Mouse (Mus musculus) embryonic facial prominence, embryonic 11.5 days (tissue): ENCODE measurements around the gene Camta1. TPM values are rescaled to one million over a fixed set of nuclear protein-coding genes. Genes with fewer than 3 reads are reported as not detected.

Source experiments
- ATAC-seq: fragments of 200-750 bp; cut with Nextera tagmentation; replicated peaks from 2 replicates; pipeline ENCODE4 v1.8.0; 2017; ENCODE audit warnings: low read depth; ENCODE audit not compliant: insufficient number of reproducible peaks, low FRiP score, low TSS enrichment
- DNase-seq: peaks from one replicate; pipeline ENCODE4 v3.0.0-alpha.2; 2015; ENCODE audit warnings: low spot score
- H3K27ac ChIP-seq: fragments of 300-500 bp; sonication (generic); replicated peaks from 2 replicates; pipeline ENCODE4 v1.5.1; 2014; ENCODE audit warnings: mild to moderate bottlenecking, low read depth, low read length, control low read depth
- H3K27me3 ChIP-seq: fragments of 300-500 bp; sonication (generic); 2 replicates; pipeline ENCODE4 v1.6.1; 2014; ENCODE audit warnings: mild to moderate bottlenecking, low read length, moderate library complexity, mixed read lengths; ENCODE audit not compliant: control insufficient read depth, insufficient read depth
- H3K36me3 ChIP-seq: fragments of 300-500 bp; sonication (generic); replicated peaks from 2 replicates; pipeline ENCODE4 v1.6.1; 2014; ENCODE audit warnings: low read depth, mild to moderate bottlenecking, low read length, moderate library complexity, mixed read lengths; ENCODE audit not compliant: control insufficient read depth, insufficient read depth
- H3K4me1 ChIP-seq: fragments of 300-500 bp; sonication (generic); 2 replicates; pipeline ENCODE4 v1.6.1; 2014; ENCODE audit warnings: low read length, mixed read lengths; ENCODE audit not compliant: control insufficient read depth, insufficient read depth
- H3K4me2 ChIP-seq: fragments of 300-500 bp; sonication (generic); 2 replicates; pipeline ENCODE4 v1.6.1; 2014; ENCODE audit warnings: low read depth, mild to moderate bottlenecking, control low read depth, low read length, moderate library complexity
- H3K4me3 ChIP-seq: fragments of 300-500 bp; sonication (generic); 2 replicates; pipeline ENCODE4 v1.5.1; 2014; ENCODE audit warnings: low read depth, low read length, control low read depth
- H3K9ac ChIP-seq: fragments of 300-500 bp; sonication (generic); replicated peaks from 2 replicates; pipeline ENCODE4 v1.6.1; 2014; ENCODE audit warnings: mild to moderate bottlenecking, control low read depth, low read length
- H3K9me3 ChIP-seq: fragments of 300-500 bp; sonication (generic); replicated peaks from 2 replicates; pipeline ENCODE4 v1.6.1; 2016; ENCODE audit warnings: mild to moderate bottlenecking, low read length, inconsistent platforms, mixed read lengths; ENCODE audit not compliant: control insufficient read depth
- WGBS: fragments of 180-500 bp; shearing (Covaris S2); extraction: QIAGEN DNeasy Blood & Tissue Kit; methylation state at CpG from one replicate; pipeline ENCODE4 v1.1.7; 2014; 5-methylcytosine and 5-hydroxymethylcytosine counted together
- polyA plus RNA-seq: library from polyadenylated mRNA; unstranded; fragments of >200 nt; fragmentation: Nextera tagmentation; extraction: Ambion mirVana; gene quantifications from 2 replicates; pipeline ENCODE4 v1.2.1, GENCODE M21; 2014

The Camta1 gene
- polyA plus RNA-seq, 1 experiment from 2014 or later = 130 TPM

GRCm38 (mm10) chr4:151703069-151703735, 158.5 kb downstream of the Camta1 start:
- DNase-seq (no peak), ATAC-seq (no peak)
- Histone ChIP-seq H3K4me2 (no peak overlapping the region), H3K4me1 (no peaks in the 10 kb centered on the region), H3K4me3 (no peak overlapping the region), H3K36me3 (no peaks in the 10 kb centered on the region), H3K9ac (no peak overlapping the region), H3K27me3 (no peaks in the 10 kb centered on the region), H3K9me3 (no peaks in the 10 kb centered on the region), H3K27ac (no peak overlapping the region)
- WGBS = 82% methylated on average over 14 of the region's 14 CpGs

GRCm38 (mm10) chr4:151702463-151702862, 159.2 kb downstream of the Camta1 start:
- Histone ChIP-seq H3K4me3 (no peak overlapping the region), H3K27ac (no peak overlapping the region), H3K4me1 (no peaks in the 10 kb centered on the region), H3K9ac (no peak overlapping the region), H3K9me3 (no peaks in the 10 kb centered on the region), H3K27me3 (no peaks in the 10 kb centered on the region), H3K36me3 (no peaks in the 10 kb centered on the region), H3K4me2 (no peak overlapping the region)
- DNase-seq (no peak), ATAC-seq (no peak)
- 86% methylated on average over 11 of the region's 11 CpGs for WGBS

- Histone ChIP-seq H3K4me2 (no peak overlapping the region), H3K27me3 (no peaks in the 10 kb centered on the region), H3K36me3 (no peaks in the 10 kb centered on the region), H3K9me3 (no peaks in the 10 kb centered on the region), H3K27ac (no peak overlapping the region), H3K4me1 (no peaks in the 10 kb centered on the region), H3K4me3 (no peak overlapping the region), H3K9ac (no peak overlapping the region)
- ATAC-seq = no peak
- 87% methylated on average over 11 of the region's 11 CpGs for WGBS
- DNase-seq = no peak
Measured at GRCm38 (mm10) chr4:151695984-151696383, 165.7 kb downstream of the Camta1 start.

- no peaks in the 10 kb centered on the region for H3K36me3 ChIP-seq
- no peak overlapping the region for H3K4me3 ChIP-seq
- no peak overlapping the region for H3K4me2 ChIP-seq
- no peak overlapping the region for H3K27ac ChIP-seq
- DNase-seq (no peak), ATAC-seq (no peak)
- no peaks in the 10 kb centered on the region for H3K4me1 ChIP-seq
- H3K9me3 ChIP-seq = no peaks in the 10 kb centered on the region
- H3K9ac ChIP-seq = no peak overlapping the region
- no peaks in the 10 kb centered on the region for H3K27me3 ChIP-seq
- WGBS = 83% methylated on average over 7 of the region's 7 CpGs
Measured at GRCm38 (mm10) chr4:151694531-151694930, 167.1 kb downstream of the Camta1 start.

GRCm38 (mm10) chr4:151694047-151694446, 167.6 kb downstream of the Camta1 start:
- no peak overlapping the region for H3K4me2 ChIP-seq
- 92% methylated on average over 3 of the region's 3 CpGs for WGBS
- H3K9me3 ChIP-seq = no peaks in the 10 kb centered on the region
- no peaks in the 10 kb centered on the region for H3K36me3 ChIP-seq
- no peaks in the 10 kb centered on the region for H3K4me1 ChIP-seq
- no peak overlapping the region for H3K27ac ChIP-seq
- ATAC-seq (no peak), DNase-seq (no peak)
- H3K9ac ChIP-seq = no peak overlapping the region
- no peak overlapping the region for H3K4me3 ChIP-seq
- H3K27me3 ChIP-seq = no peaks in the 10 kb centered on the region

- H3K9ac ChIP-seq = no peak overlapping the region
- WGBS = 86% methylated on average over 12 of the region's 12 CpGs
- no peaks in the 10 kb centered on the region for H3K36me3 ChIP-seq
- no peak overlapping the region for H3K4me2 ChIP-seq
- DNase-seq (no peak), ATAC-seq (no peak)
- no peaks in the 10 kb centered on the region for H3K27me3 ChIP-seq
- no peaks in the 10 kb centered on the region for H3K9me3 ChIP-seq
- no peak overlapping the region for H3K27ac ChIP-seq
- H3K4me3 ChIP-seq = no peak overlapping the region
- no peaks in the 10 kb centered on the region for H3K4me1 ChIP-seq
Measured at GRCm38 (mm10) chr4:151690041-151690440, 171.6 kb downstream of the Camta1 start.

- Histone ChIP-seq H3K9me3 (no peaks in the 10 kb centered on the region), H3K4me3 (no peak overlapping the region), H3K27ac (no peak overlapping the region), H3K27me3 (no peaks in the 10 kb centered on the region), H3K4me1 (no peaks in the 10 kb centered on the region), H3K9ac (no peak overlapping the region), H3K4me2 (no peak overlapping the region), H3K36me3 (no peaks in the 10 kb centered on the region)
- 88% methylated on average over 5 of the region's 5 CpGs for WGBS
- no peak for ATAC-seq
- DNase-seq = no peak
Measured at GRCm38 (mm10) chr4:151688206-151688605, 173.5 kb downstream of the Camta1 start.

GRCm38 (mm10) chr4:151684596-151684995, 177.1 kb downstream of the Camta1 start:
- H3K9ac ChIP-seq = no peak overlapping the region
- ATAC-seq (no peak), DNase-seq (no peak)
- no peaks in the 10 kb centered on the region for H3K27me3 ChIP-seq
- H3K36me3 ChIP-seq = no peaks in the 10 kb centered on the region
- no peak overlapping the region for H3K4me2 ChIP-seq
- WGBS = 89% methylated on average over 7 of the region's 7 CpGs
- H3K4me1 ChIP-seq = no peaks in the 10 kb centered on the region
- no peak overlapping the region for H3K4me3 ChIP-seq
- no peaks in the 10 kb centered on the region for H3K9me3 ChIP-seq
- no peak overlapping the region for H3K27ac ChIP-seq
